Mouse (Mus musculus): Measurements from ENCODE around the gene Gm20388. TPM values are rescaled to one million over a fixed set of nuclear protein-coding genes. Genes with fewer than 3 reads are reported as not detected.

Gene Gm20388
- polyA plus RNA-seq, 1 experiment from 2014 or later = 5.5 TPM

DNA sequence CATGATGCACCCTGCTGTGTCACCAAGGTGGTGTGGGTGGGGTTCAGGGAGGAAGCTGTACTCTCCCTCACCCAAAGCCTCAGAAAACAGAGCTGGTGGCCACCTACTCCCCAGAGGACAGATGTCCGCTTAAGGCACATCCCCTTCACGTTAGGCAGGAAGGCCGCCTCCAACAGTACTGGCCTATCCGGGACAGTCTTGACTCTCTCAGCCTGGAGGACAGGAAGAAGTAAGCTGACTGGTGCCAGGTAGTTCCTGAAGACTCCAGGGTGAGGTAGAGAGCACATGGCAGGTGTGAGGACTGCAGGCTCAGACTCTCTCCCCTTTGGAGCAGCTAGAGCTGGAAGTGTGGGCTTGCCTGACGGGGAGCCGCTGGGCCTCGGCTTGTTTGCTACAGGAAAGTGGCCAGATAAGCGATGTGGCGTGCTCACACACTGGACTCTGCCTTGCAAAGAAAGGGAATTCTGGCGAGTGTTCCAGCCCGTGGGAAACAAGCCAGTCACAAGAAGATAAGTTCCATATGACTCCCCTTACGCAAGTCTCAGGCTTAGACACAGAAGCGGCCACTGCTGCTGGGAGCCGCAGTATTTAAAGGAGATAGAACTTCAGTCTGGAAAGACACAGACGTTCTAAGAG, 3791.4 kb downstream of the Gm20388 start:
- Histone ChIP-seq H3K4me1 (peaks cover 34% of the 10 kb centered on the region), H3K9me3 (no peaks in the 10 kb centered on the region), H3K27ac (peak overlapping the region; percentile 27), H3K27me3 (ENCODE audit: poor library complexity, severe bottlenecking) (peaks cover 5% of the 10 kb centered on the region; the same call in 1 of the 2 replicates), H3K36me3 (replicated peaks) (no peaks in the 10 kb centered on the region), H3K4me3 (no peak overlapping the region)
- DNase-seq (ENCODE audit: extremely low spot score, low spot score) = no peak
- 81% methylated on average over 15 of the region's 15 CpGs for WGBS

DNA sequence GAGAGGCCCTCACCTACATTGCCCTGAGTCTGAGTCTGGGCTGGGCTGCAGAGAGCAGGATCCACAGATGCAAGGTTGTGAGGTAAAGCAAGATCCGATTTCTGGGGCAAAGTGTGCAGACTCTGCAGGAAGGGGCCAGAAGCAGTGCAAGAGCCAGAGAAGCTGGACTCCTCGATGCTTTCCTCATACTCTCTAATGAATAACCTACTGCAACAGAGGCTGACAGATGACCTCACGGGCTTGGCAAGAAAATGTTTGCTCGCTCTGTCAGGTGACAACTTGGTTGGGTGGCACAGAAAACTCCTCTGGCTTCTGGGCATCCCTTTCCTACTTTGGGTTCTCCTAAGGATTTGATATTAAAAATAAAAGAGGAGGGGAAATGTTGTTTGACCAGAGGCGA, 3794.7 kb downstream of the Gm20388 start:
- Histone ChIP-seq H3K36me3 (replicated peaks) (no peaks in the 10 kb centered on the region), H3K4me1 (peaks cover 25% of the 10 kb centered on the region), H3K9me3 (no peaks in the 10 kb centered on the region), H3K4me3 (no peak overlapping the region), H3K27ac (no peak overlapping the region), H3K27me3 (ENCODE audit: poor library complexity, severe bottlenecking) (no peaks in the 10 kb centered on the region)
- no peak for DNase-seq (ENCODE audit: extremely low spot score, low spot score)
- 82% methylated on average over 5 of the region's 5 CpGs for whole genome bisulfite sequencing

DNA sequence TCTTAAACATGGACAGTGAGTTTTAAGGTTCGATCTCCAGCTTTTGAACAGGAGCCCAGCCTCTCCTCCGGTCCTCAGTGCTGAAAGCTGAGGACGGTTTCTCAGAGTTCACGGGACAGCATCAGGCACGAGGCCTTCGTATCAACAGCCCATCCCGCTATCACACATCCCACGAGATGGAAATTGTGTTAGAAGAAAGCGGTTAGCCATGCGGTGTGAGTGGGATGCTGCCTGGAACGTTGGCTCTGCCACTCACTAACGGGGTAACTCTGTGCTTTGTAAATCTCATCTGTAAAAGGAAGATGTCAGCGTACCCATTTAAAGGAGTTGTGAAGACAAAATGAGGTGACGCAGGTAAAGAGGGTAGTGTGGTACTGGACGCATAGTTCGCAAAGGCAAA, 3796.5 kb downstream of the Gm20388 start:
- no peak for DNase-seq (ENCODE audit: extremely low spot score, low spot score)
- Histone ChIP-seq H3K4me3 (no peak overlapping the region), H3K27me3 (ENCODE audit: poor library complexity, severe bottlenecking) (no peaks in the 10 kb centered on the region), H3K27ac (no peak overlapping the region), H3K36me3 (replicated peaks) (no peaks in the 10 kb centered on the region), H3K4me1 (peaks cover 7% of the 10 kb centered on the region), H3K9me3 (no peaks in the 10 kb centered on the region)
- 92% methylated on average over 16 of the region's 16 CpGs for WGBS

DNA sequence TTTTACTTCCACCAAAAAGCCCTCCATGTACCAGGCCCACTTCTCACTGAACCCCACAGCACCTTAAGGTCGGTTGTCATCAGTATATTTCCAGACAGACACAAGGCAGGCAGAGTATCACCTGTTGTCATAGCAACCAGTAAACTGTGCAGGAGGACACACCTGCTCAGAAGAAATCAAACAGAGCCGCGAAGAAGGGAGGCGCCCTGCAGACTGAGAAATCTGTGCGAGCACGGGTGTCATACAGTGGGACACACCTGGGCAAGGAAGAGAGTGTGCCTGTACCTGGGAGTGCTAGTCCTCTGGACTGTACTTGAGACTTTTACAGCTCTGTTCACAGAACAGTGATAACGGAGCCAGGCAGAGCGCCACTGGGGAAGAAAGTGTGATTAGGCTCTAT, 3798.1 kb downstream of the Gm20388 start:
- Histone ChIP-seq H3K36me3 (replicated peaks) (no peaks in the 10 kb centered on the region), H3K9me3 (no peaks in the 10 kb centered on the region), H3K4me1 (no peaks in the 10 kb centered on the region; the same call in none of the 2 replicates), H3K4me3 (no peak overlapping the region), H3K27ac (no peak overlapping the region), H3K27me3 (ENCODE audit: poor library complexity, severe bottlenecking) (no peaks in the 10 kb centered on the region)
- DNase-seq (ENCODE audit: extremely low spot score, low spot score) = no peak
- WGBS = 87% methylated on average over 8 of the region's 8 CpGs

DNA sequence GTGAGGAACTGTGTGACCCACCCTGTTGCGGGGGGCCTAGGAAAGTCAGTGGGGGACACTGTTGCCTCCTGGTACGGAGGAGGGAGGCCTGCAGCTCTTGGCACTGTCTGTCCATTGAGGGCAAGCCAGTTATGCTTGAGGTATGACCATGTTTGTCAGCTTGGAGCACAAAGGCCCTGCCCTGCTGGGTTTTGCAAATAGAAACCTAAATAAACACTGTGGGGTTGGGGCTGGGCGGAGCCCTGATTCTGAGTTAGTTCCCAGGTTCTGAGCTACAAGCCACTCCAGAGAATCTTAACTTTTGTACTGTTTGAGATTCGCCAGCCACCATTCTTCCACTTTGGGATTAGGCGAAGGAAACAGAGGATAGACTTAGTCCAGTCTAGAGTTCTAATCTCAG, 3799.7 kb downstream of the Gm20388 start:
- Histone ChIP-seq H3K36me3 (replicated peaks) (no peaks in the 10 kb centered on the region), H3K9me3 (no peaks in the 10 kb centered on the region), H3K27ac (no peak overlapping the region), H3K27me3 (ENCODE audit: poor library complexity, severe bottlenecking) (no peaks in the 10 kb centered on the region), H3K4me3 (no peak overlapping the region), H3K4me1 (peaks cover under 1% of the 10 kb centered on the region)
- 91% methylated on average over 5 of the region's 5 CpGs for WGBS
- DNase-seq (ENCODE audit: extremely low spot score, low spot score) = no peak

DNA sequence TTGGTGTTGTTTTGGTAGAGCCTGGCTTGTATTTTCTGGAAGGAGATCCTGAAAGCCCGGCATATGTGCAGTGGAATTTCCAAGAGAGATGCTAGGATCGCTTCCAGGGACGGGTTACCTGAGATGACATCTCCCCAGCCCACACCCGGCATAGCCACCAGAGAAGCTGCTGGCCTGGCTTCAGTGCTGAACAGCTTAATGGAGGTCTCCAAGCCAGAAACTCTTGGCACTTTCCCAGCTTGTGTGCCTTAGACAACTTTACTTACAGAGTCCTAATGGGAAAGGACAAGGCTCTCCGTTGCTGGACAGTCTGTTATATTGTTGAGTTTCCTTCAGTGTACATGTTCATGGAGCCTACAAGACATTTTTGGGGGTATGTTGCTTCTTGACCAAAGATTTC, 3803.8 kb downstream of the Gm20388 start:
- H3K4me3 ChIP-seq = no peak overlapping the region
- peaks cover 41% of the 10 kb centered on the region for H3K4me1 ChIP-seq
- no peaks in the 10 kb centered on the region for H3K36me3 ChIP-seq (replicated peaks)
- no peaks in the 10 kb centered on the region for H3K9me3 ChIP-seq
- H3K27ac ChIP-seq = no peak overlapping the region
- no peak for DNase-seq (ENCODE audit: extremely low spot score, low spot score)
- 0 out of 2 replicates have a peak, but pooled peaks cover 5% of the 10 kb centered on the region for H3K27me3 ChIP-seq (ENCODE audit: poor library complexity, severe bottlenecking)
- 95% methylated on average over 5 of the region's 5 CpGs for WGBS

DNA sequence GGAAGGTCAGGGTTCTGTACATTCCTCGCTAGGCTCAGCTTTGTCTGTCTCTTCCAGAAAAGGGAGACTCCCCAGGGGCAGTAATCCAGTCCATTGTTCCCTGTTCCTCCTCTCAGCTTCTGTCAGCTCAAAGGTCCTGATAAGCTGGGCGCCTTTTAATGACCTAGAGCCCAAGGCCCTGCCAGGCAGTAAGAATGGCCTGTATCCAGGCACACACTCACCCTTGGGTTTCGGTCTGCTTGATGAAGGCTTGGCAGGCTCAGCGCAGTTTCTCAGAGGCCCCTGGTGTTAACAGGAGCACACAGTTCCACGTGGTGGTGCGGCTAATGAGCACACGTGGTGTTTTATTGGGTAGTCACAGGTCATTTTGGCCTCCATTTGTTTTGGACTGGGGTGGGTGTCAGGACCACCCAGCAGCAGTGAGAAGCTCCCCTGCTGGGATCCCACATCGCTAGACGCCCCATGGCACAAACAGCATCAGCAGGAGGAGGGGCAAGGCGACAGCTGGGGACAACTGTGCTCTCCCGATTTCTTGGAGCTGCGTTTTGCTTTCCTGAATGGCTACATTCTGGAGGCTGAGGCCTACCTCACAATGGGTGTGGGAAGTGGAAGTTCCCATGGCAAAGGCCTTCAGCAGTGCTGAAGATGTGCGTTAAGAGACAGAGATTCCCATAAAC, 3805.4 kb downstream of the Gm20388 start:
- Histone ChIP-seq H3K4me3 (no peak overlapping the region), H3K27ac (no peak overlapping the region; the same call in 1 of the 2 replicates), H3K4me1 (peaks cover 57% of the 10 kb centered on the region), H3K27me3 (ENCODE audit: poor library complexity, severe bottlenecking) (0 out of 2 replicates have a peak, but pooled peaks cover 5% of the 10 kb centered on the region), H3K9me3 (no peaks in the 10 kb centered on the region), H3K36me3 (replicated peaks) (no peaks in the 10 kb centered on the region)
- 49% methylated on average over 13 of the region's 13 CpGs for WGBS
- no peak for DNase-seq (ENCODE audit: extremely low spot score, low spot score)

GRCm38 (mm10) chr8:123717104-123717503, 3806.5 kb downstream of the Gm20388 start:
- Histone ChIP-seq H3K27me3 (ENCODE audit: poor library complexity, severe bottlenecking) (0 out of 2 replicates have a peak, but pooled peaks cover 5% of the 10 kb centered on the region), H3K9me3 (no peaks in the 10 kb centered on the region), H3K36me3 (replicated peaks) (no peaks in the 10 kb centered on the region), H3K4me3 (no peak overlapping the region), H3K27ac (peak overlapping the region; percentile 65), H3K4me1 (peaks cover 65% of the 10 kb centered on the region)
- DNase-seq (ENCODE audit: extremely low spot score, low spot score) = no peak
- WGBS = 77% methylated on average over 2 of the region's 2 CpGs

GRCm38 (mm10) chr8:123717516-123718490, 3807.2 kb downstream of the Gm20388 start:
- Histone ChIP-seq H3K27me3 (ENCODE audit: poor library complexity, severe bottlenecking) (0 out of 2 replicates have a peak, but pooled peaks cover 5% of the 10 kb centered on the region), H3K36me3 (replicated peaks) (no peaks in the 10 kb centered on the region), H3K9me3 (no peaks in the 10 kb centered on the region), H3K4me1 (peaks cover 72% of the 10 kb centered on the region), H3K4me3 (no peak overlapping the region), H3K27ac (peak overlapping the region; percentile 65)
- 75% methylated on average over 15 of the region's 15 CpGs for WGBS
- no peak for DNase-seq (ENCODE audit: extremely low spot score, low spot score)

DNA sequence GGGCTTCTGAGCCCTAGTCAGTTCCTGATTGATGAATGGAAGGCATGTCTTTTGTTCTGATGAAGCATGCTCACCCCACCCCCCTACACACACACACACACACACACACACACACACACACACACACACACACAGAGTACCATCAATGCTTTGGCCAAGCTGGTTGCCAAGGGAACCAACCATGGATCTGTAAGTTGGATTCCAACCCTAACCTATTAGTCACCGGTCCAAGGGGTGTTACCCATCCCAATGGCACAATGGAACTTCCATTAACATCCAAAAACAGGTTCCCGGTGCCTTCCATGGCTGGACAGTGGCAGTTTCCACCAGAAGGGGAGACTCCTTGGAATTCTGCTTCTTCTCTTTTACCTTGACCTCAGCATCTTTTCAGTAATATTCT, 3808.1 kb downstream of the Gm20388 start:
- no peaks in the 10 kb centered on the region for H3K36me3 ChIP-seq (replicated peaks)
- H3K4me1 ChIP-seq = peaks cover 72% of the 10 kb centered on the region
- H3K27me3 ChIP-seq (ENCODE audit: poor library complexity, severe bottlenecking) = 0 out of 2 replicates have a peak, but pooled peaks cover 5% of the 10 kb centered on the region
- no peak overlapping the region for H3K27ac ChIP-seq
- 90% methylated on average over 2 of the region's 2 CpGs for WGBS
- H3K9me3 ChIP-seq = no peaks in the 10 kb centered on the region
- no peak for DNase-seq (ENCODE audit: extremely low spot score, low spot score)
- no peak overlapping the region for H3K4me3 ChIP-seq

DNA sequence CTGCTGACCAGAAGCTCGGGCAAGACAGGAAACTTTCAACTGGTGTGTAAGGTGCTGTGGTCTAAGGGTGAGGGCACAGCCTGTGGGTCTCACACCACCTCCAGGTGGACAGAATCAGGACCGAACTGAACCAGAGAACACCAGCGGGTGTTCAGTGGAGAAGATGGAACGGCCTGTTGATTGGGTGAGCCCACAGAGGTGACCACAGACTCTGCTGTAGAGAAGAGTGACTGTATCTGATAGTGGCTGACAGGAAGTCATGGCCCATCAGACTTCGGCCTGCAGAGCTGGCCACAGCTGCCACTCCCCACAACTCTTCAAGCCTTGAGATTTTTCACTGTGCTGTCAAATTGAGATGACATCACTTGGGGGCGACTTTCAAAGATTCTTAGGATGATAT, 3808.6 kb downstream of the Gm20388 start:
- Histone ChIP-seq H3K9me3 (no peaks in the 10 kb centered on the region), H3K27ac (0 out of 2 replicates have a peak overlapping the region, but pooled peaks have one; percentile 80), H3K4me1 (peaks cover 72% of the 10 kb centered on the region), H3K36me3 (replicated peaks) (no peaks in the 10 kb centered on the region), H3K27me3 (ENCODE audit: poor library complexity, severe bottlenecking) (0 out of 2 replicates have a peak, but pooled peaks cover 5% of the 10 kb centered on the region), H3K4me3 (no peak overlapping the region)
- 92% methylated on average over 6 of the region's 6 CpGs for WGBS
- no peak for DNase-seq (ENCODE audit: extremely low spot score, low spot score)

DNA sequence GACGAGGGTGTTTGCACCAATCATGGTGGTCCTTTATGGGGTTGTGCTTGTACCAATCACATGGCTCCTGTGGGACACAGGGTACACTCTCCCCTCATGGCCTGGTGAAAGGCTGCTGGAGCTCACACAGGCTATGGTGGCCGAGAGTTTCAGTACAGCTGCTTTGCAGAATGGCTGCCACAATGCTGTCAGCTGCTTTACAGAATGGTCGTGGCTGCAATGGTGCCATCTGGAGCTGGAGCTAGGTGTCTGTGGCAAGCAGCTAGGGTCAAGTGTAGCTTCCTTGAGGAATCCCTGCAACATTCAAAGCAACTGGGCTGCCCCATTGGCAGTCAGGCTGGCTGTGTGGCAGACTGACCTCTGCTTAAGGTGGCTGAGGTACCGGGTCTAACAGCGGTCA, 3809.2 kb downstream of the Gm20388 start:
- 69% methylated on average over 5 of the region's 5 CpGs for WGBS
- no peaks in the 10 kb centered on the region for H3K9me3 ChIP-seq
- DNase-seq (ENCODE audit: extremely low spot score, low spot score) = no peak
- H3K27me3 ChIP-seq (ENCODE audit: poor library complexity, severe bottlenecking) = 0 out of 2 replicates have a peak, but pooled peaks cover 5% of the 10 kb centered on the region
- no peak overlapping the region for H3K4me3 ChIP-seq
- H3K27ac ChIP-seq = peak overlapping the region; percentile 80
- H3K4me1 ChIP-seq = peaks cover 72% of the 10 kb centered on the region
- no peaks in the 10 kb centered on the region for H3K36me3 ChIP-seq (replicated peaks)
